Comparison of ENCODE assay signal across 8 mouse cellular contexts in the genomic region with DNA sequence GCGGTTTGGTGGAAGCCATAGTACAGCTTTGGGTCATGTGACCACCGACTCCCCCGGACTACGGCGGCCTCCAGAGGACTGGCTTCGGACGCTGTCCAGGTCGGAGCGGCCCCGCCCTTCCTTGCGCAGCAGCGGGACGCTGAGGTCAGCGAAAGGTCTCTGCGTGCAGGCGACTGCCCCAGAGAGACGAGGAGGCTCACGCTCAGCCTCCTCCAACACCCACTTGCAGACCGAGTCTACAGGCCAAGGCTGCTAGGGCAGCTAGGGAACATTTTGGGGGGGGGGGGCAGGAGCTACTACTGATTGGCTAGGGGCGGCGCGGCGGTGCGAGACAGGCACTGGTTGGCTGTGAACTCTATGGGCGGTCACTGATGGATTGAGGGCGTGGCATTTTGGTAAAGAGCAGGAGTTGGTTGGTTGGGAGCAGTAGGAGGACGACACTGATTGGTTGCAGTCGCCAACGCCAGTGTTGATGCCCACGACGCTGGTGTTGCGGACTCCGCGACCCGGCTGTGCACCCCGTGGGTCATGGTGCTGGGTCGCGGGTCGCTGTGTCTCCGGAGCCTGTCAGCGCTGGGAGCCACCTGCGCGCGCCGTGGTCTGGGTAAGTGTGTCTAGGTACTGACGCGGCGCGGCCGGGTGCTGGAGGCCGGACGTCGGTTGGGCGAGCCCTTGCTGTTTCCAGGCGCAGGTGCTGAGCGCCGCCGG. TPM values are rescaled to one million over a fixed set of nuclear protein-coding genes. Genes with fewer than 3 reads are reported as not detected.
DNase-seq lines count a peak whose midpoint lies in the region; ATAC-seq and TF ChIP-seq lines count a peak whose summit lies in the region.

Gene Fahd1, minus strand, starts transcription at position 300 of the 708 bp plus-strand sequence.

- H3K4me3 ChIP-seq in heart, embryonic 12.5 days: peak within 1 kb of the TSS; percentile 81
- H3K4me3 ChIP-seq in kidney, postnatal 0 days (replicated peaks; ENCODE audit: low read depth, low read length): peak within 1 kb of the TSS; percentile 68
- peak within 1 kb of the TSS; percentile 88 for H3K4me3 ChIP-seq in liver, embryonic 11.5 days (ENCODE audit: low read depth, low read length)
- H3K4me3 ChIP-seq in stomach, embryonic 14.5 days (ENCODE audit: low read depth, low read length): peak within 1 kb of the TSS; percentile 63

- no peak for TF ChIP-seq CTCF in kidney, postnatal 0 days (IDR thresholded peaks at IDR 0.05; ENCODE audit: low read depth)

- under 1% methylated on average over 58 of the region's 58 CpGs for WGBS in heart, embryonic 12.5 days
- under 1% methylated on average over 58 of the region's 58 CpGs for WGBS in kidney, postnatal 0 days
- under 1% methylated on average over 58 of the region's 58 CpGs for WGBS in liver, embryonic 11.5 days
- WGBS in stomach, embryonic 14.5 days: under 1% methylated on average over 58 of the region's 58 CpGs

- H3K9ac ChIP-seq in heart, embryonic 12.5 days: peak within 1 kb of the TSS; percentile 91
- H3K9ac ChIP-seq in kidney, postnatal 0 days (ENCODE audit: low read depth, low read length): peak within 1 kb of the TSS; percentile 71
- H3K9ac ChIP-seq in liver, embryonic 11.5 days (ENCODE audit: low read depth, low read length): peak within 1 kb of the TSS; percentile 99
- peak within 1 kb of the TSS; percentile 45 for H3K9ac ChIP-seq in stomach, embryonic 14.5 days (replicated peaks; ENCODE audit: low read depth, low read length)

- H3K9me3 ChIP-seq in heart, embryonic 12.5 days (replicated peaks): no peaks in the 10 kb centered on the region
- H3K9me3 ChIP-seq in kidney, postnatal 0 days (replicated peaks; ENCODE audit: low read length): no peaks in the 10 kb centered on the region
- H3K9me3 ChIP-seq in liver, embryonic 11.5 days (ENCODE audit: control insufficient read depth, low read length): no peaks in the 10 kb centered on the region
- H3K9me3 ChIP-seq in stomach, embryonic 14.5 days (ENCODE audit: control insufficient read depth, low read depth, low read length): no peaks in the 10 kb centered on the region

- H3K4me1 ChIP-seq in heart, embryonic 12.5 days (replicated peaks): peaks cover 15% of the 10 kb centered on the region
- H3K4me1 ChIP-seq in kidney, postnatal 0 days (replicated peaks; ENCODE audit: insufficient read depth, low read length): 0 out of 2 replicates have a peak, but pooled peaks cover 8% of the 10 kb centered on the region
- H3K4me1 ChIP-seq in liver, embryonic 11.5 days (replicated peaks; ENCODE audit: control insufficient read depth, insufficient read depth, low read length): peaks cover 9% of the 10 kb centered on the region
- H3K4me1 ChIP-seq in stomach, embryonic 14.5 days (ENCODE audit: control insufficient read depth, insufficient read depth, low read length): peaks cover 6% of the 10 kb centered on the region; the same call in 1 of the 2 replicates

- peak within 1 kb of the TSS; percentile 94 for H3K4me2 ChIP-seq in heart, embryonic 12.5 days
- H3K4me2 ChIP-seq in kidney, postnatal 0 days (ENCODE audit: low read length): peak within 1 kb of the TSS; percentile 81
- H3K4me2 ChIP-seq in liver, embryonic 11.5 days: peak within 1 kb of the TSS; percentile 89
- H3K4me2 ChIP-seq in stomach, embryonic 14.5 days (replicated peaks; ENCODE audit: low read depth, low read length): peak within 1 kb of the TSS; percentile 73

- ATAC-seq in erythroid progenitor cell, adult 5-6 weeks (replicated peaks; ENCODE audit: low FRiP score, poor library complexity, severe bottlenecking): peak; percentile 84
- ATAC-seq in heart, embryonic 12.5 days (ENCODE audit: insufficient number of reproducible peaks, low FRiP score): peak; percentile 99
- peak; percentile 98 for ATAC-seq in kidney, postnatal 0 days (replicated peaks; ENCODE audit: low FRiP score, low read depth)
- ATAC-seq in liver, embryonic 11.5 days (replicated peaks; ENCODE audit: low FRiP score): peak; percentile 95
- peak; percentile 100 for ATAC-seq in stomach, embryonic 14.5 days (ENCODE audit: insufficient number of reproducible peaks, insufficient read depth, low FRiP score, low read depth)

- H3K27ac ChIP-seq in heart, embryonic 12.5 days (ENCODE audit: poor library complexity, severe bottlenecking): peak within 1 kb of the TSS; percentile 98
- peak within 1 kb of the TSS; percentile 85 for H3K27ac ChIP-seq in kidney, postnatal 0 days
- peak within 1 kb of the TSS; percentile 98 for H3K27ac ChIP-seq in liver, embryonic 11.5 days (ENCODE audit: low read depth, low read length)
- H3K27ac ChIP-seq in stomach, embryonic 14.5 days (ENCODE audit: low read length): peak within 1 kb of the TSS; percentile 88

- DNase-seq in CD4-positive helper T cell, adult 2 months (ENCODE audit: low read depth, low spot score): peak; percentile 98
- DNase-seq in brain, embryonic 18.5 days (ENCODE audit: low read depth, low spot score): peak; percentile 96
- peak; percentile 100 for DNase-seq in kidney, postnatal 0 days (ENCODE audit: low spot score)
- peak; percentile 97 for DNase-seq in liver, embryonic 11.5 days (ENCODE audit: low spot score)
- DNase-seq in naive thymus-derived CD4-positive, alpha-beta T cell, adult 2 months (ENCODE audit: low read depth): peak; percentile 97

- H3K36me3 ChIP-seq in heart, embryonic 12.5 days: peaks cover 12% of the 10 kb centered on the region
- peaks cover 3% of the 10 kb centered on the region; the same call in 1 of the 2 replicates for H3K36me3 ChIP-seq in kidney, postnatal 0 days (ENCODE audit: insufficient read depth, low read length)
- peaks cover 10% of the 10 kb centered on the region; the same call in 1 of the 2 replicates for H3K36me3 ChIP-seq in liver, embryonic 11.5 days (ENCODE audit: control insufficient read depth, insufficient read depth, low read length)
- peaks cover 5% of the 10 kb centered on the region; the same call in 1 of the 2 replicates for H3K36me3 ChIP-seq in stomach, embryonic 14.5 days (ENCODE audit: control insufficient read depth, insufficient read depth, low read length)

- H3K27me3 ChIP-seq in heart, embryonic 12.5 days (replicated peaks): peaks cover 9% of the 10 kb centered on the region; the same call in 1 of the 2 replicates
- H3K27me3 ChIP-seq in kidney, postnatal 0 days (ENCODE audit: insufficient read depth, low read length): no peaks in the 10 kb centered on the region
- no peaks in the 10 kb centered on the region; the same call in 1 of the 2 replicates for H3K27me3 ChIP-seq in liver, embryonic 11.5 days (replicated peaks; ENCODE audit: control insufficient read depth, insufficient read depth, low read length)
- no peaks in the 10 kb centered on the region for H3K27me3 ChIP-seq in stomach, embryonic 14.5 days (ENCODE audit: control insufficient read depth, insufficient read depth, low read length)

RNA-seq across cellular contexts. Expression of gene Fahd1, which starts in this region (rescaled TPM):
- total RNA-seq in erythroid progenitor cell, adult 5-6 weeks (2015; ENCODE audit: low replicate concordance): 50.5 and 87.6 TPM in 2 replicates
- 73.2 and 83.4 TPM in 2 replicates for total RNA-seq in erythroid progenitor cell, adult 5-6 weeks (2017; ENCODE audit: low replicate concordance)
- 36.5 TPM in 2 replicates for polyA plus RNA-seq in heart, embryonic 12.5 days (2016; fragmentation: Nextera tagmentation; extraction: Ambion mirVana)
- 88.0 and 90.7 TPM in 2 replicates for polyA plus RNA-seq in kidney, postnatal 0 days (2015; fragmentation: Nextera tagmentation; extraction: Ambion mirVana)
- 38.3 and 38.6 TPM in 2 replicates for polyA plus RNA-seq in liver, embryonic 11.5 days (2014; fragmentation: Nextera tagmentation; extraction: Ambion mirVana)
- 21.6 and 26.0 TPM in 2 replicates for polyA plus RNA-seq in stomach, embryonic 14.5 days (2014; fragmentation: Nextera tagmentation; extraction: Ambion mirVana)

Comparison
In these comparisons a context has a peak if more than half of its experiments do, and no peak if none do; other contexts are left out.
1. Peak in every context shown above with its lines: DNase-seq, ATAC-seq, H3K4me3 ChIP-seq and H3K27ac ChIP-seq.
2. H3K9ac ChIP-seq: peak in every context shown above with its lines; median percentile 99 in liver, embryonic 11.5 days; 91 in heart, embryonic 12.5 days; 71 in kidney, postnatal 0 days; 45 in stomach, embryonic 14.5 days.